Mouse (Mus musculus) right cerebral cortex, postnatal 4 days (tissue): Measurements from ENCODE around the gene Ager.

Experiments
- DNase-seq: peaks from one replicate; pipeline ENCODE4 v3.0.0-alpha.2; 2022

The Ager gene

DNA sequence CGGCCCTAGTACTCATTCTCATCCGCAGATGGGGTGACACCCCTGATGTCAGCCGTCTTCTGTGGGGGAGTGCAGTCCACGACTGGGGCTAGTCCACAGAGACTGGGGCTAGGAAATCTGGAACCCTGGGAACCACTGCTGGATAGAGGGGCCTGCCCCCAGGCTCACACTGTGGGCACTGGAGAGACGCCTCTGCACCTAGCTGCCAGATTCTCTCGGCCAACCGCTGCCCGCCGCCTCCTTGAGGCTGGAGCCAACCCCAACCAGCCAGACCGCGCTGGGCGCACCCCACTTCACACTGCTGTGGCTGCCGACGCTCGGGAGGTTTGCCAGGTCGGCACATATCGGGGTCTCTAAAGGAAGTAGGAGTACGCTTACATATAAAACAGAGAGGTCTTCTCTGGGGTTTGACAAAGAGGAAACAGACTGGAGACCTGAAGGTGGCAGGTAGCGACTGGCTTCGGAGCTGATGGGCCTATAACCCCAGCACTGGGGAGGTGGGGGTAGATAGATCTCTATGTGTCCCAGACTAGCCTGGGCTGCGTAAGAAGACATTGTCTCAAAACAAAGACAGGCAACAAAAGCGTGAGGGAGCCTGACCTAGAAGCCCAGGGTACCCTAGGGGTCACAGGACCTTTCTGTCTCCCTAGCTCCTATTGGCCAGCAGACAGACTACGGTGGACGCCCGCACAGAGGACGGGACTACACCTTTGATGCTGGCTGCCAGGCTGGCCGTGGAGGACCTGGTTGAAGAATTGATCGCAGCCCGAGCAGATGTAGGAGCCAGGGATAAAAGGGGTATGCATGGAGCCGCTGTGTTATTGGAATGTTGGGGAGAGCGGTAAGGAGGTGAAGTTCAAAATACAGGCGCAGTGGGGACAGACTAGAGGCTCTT, 11.5 kb upstream of the Ager start:
- DNase-seq, result no peak

GRCm38 (mm10) chr17:34586796-34587422, 10.8 kb upstream of the Ager start:
- DNase-seq, result peak; percentile 89

DNA sequence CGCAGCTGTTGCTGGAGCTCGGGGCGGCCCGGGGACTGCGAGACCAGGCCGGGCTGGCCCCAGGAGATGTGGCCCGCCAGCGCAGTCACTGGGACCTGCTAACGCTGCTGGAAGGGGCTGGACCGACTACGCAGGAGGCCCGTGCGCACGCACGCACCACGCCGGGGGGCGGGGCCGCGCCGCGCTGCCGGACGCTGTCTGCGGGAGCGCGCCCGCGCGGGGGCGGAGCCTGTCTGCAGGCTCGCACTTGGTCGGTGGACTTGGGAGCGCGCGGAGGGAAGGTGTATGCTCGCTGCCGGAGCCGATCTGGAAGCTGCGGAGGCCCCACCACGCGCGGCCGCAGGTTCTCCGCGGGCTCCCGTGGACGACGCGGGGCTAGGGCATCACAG, 10.2 kb upstream of the Ager start:
- peak; percentile 97 for DNase-seq

DNA sequence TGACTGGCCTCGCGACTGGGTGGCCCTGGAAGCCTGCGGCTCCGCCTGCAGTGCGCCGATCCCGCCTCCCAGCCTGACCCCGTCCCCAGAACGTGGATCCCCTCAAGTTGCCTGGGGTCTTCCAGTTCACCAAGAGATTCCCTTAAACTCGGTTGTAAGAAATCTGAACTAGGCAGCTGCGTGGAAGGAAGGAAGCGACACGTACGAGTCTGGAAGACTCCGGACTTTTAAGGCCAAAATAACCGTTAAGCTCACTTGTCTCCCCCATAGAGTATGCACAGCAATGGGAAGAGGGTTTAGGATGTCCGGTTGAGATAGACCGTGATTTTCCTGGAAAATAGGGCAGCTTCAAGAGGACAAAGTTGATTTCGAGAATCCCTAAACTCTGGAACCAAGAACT, 9.8 kb upstream of the Ager start:
- DNase-seq, result no peak

- DNase-seq, result no peak
Measured at GRCm38 (mm10) chr17:34588767-34589166, 8.9 kb upstream of the Ager start.

GRCm38 (mm10) chr17:34589206-34589605, 8.5 kb upstream of the Ager start:
- DNase-seq, result no peak

DNA sequence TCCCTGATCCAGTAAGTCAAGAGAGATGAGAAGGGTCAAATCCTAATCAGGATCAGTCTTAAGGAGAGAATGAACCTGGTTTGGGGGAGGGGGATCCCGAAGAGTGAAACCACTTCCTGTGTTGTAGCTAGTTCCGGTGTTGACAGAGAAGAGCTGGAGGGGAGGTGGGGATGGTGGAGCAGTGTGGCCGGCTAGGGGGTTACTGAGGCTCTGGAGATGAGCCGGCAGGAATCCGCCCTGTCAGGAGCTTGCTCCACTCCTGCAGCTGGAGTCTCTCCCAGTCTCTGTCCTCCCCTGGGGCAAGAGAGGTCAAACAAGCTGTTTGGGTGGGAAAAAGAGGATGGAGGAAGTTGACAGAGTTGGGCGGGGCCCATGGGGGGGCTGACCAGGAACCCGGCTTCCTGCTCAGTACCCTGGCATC, 8.0 kb upstream of the Ager start, which contains the start of gene Gpsm3:
TSS of gene Gpsm3 (plus strand) at position 126 of the 421 bp plus-strand sequence.
- DNase-seq, result no peak

DNA sequence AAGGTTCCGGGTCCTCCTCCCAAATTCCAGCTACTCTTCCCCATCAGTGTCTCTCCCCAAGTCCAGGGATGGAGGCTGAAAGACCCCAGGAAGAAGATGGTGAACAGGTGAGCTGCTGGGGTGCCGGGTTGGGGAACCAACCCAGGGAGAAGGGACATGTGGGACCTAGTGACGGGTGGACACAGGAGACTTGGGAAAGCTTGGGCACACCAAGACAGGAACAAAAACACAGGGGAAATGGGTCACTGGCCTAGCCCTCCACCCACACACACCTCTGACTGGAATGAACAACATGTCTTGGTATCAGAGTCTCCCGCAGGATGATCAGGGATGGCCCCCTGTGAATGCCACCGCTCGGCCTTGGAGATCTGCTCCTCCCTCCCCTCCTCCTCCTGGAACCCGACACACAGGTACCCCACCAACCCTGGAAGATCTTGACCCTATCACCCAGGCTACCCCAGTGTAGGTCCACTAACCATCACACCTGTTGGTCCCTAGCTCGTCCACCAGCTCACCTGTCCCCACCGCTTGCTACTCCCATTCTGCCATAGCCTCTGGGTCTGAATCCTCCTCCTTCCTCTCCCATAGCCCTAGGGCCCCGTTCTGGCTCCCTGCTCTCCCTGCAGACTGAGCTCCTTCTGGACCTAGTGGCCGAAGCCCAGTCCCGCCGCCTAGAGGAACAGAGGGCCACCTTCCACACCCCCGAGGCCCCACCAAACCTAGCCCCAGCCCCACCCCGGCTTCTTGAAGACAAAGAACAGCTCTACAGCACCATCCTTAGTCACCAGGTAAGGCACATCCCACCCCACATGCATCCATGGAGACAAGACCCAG, 7.3 kb upstream of the Ager start:
- DNase-seq, result no peak

DNA sequence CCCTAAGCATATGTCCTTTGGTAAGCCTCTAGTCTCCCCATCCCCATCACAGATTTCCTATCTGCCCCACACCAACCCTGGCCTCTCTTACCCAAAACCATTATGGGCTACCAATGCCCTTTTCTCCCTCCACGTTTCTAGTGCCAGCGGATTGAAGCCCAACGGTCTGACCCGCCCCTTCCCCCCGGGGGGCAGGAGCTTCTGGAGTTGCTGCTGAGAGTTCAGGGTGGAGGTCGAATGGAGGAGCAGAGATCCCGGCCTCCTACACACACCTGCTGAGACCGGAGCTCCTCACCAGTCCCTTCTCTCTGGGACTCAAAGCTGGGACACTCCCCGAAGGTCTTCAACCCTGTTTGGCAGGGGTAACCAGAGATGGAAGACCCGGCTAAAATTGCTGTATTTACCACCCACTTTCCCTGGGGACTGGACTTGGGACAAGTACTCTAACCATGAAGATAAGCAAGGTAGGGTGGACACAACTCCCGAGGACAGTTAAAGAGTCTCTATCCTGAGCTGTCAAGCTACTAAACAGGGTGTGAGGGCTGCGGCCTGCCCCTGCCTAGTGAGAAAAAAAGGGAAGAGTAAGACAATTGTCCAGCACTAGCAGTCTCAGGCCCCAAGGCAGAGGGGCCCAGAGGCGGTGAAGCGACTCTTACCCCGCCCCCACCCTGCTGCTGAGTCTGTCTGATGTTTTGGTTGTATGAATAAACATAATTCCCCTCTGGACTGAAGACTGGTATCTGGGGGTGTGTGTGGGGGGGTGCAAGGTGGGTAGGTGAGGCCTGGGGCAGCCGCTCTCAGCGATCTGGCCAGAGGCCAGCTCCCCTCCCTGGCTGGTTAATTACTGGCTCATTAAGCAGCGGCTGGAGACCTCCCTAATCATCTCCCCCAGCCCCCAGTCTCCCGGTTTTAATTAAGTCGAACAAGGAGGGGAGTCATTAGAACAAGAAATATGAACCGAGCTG, 6.4 kb upstream of the Ager start, which contains the start of gene Pbx2:
TSS of gene Pbx2 (plus strand) at position 238 of the 965 bp plus-strand sequence.
- DNase-seq, result no peak

GRCm38 (mm10) chr17:34591994-34592375, 5.7 kb upstream of the Ager start:
- DNase-seq, result peak; percentile 97

- peak; percentile 56 for DNase-seq
Measured at GRCm38 (mm10) chr17:34592581-34593549, 4.8 kb upstream of the Ager start.

DNA sequence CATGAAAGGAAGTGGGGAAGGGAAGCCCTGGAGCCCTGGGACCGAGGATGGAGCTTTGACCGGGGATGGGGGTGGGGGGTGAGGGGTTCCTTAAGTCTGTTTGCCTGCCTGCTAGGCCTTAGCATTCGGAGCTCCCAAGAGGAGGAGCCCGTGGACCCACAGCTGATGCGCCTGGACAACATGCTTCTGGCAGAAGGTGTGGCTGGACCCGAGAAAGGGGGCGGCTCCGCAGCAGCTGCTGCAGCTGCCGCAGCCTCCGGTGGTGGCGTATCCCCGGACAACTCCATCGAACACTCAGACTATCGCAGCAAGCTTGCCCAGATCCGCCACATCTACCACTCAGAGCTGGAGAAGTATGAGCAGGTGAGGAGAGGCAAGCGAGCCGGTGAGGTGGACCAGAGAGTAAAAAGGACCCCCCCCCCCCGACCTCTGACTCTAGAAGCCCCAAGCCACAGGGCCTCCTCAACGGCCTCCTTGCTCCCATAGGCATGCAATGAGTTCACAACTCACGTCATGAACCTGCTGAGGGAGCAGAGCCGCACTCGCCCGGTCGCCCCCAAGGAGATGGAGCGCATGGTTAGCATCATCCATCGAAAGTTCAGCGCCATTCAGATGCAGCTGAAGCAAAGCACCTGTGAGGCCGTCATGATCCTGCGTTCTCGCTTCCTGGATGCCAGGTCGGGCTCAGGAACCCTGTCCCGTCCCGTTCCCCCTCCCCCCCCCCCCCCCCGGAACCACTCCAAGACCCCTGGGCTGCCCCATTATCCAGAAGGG, 3.7 kb upstream of the Ager start:
- no peak for DNase-seq

DNA sequence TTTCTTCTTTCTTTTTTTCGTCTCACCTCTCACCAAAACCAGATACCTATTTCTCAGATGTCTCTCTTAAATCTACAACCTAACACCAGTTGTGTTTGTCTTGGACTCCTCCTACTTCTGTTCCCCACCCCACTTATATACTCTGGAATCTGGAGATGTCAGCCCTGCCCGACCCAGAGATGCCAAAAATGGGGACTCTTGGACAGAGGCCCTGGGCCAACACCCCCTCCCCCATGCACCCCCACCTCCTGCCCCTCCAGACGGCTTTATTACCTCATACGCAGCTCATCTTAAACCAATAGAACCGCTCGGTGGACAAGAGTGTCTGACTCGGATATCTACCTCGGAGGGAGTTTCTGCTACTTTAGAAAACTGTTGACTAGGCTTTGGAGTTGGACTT, 1.6 kb upstream of the Ager start:
- no peak for DNase-seq

DNA sequence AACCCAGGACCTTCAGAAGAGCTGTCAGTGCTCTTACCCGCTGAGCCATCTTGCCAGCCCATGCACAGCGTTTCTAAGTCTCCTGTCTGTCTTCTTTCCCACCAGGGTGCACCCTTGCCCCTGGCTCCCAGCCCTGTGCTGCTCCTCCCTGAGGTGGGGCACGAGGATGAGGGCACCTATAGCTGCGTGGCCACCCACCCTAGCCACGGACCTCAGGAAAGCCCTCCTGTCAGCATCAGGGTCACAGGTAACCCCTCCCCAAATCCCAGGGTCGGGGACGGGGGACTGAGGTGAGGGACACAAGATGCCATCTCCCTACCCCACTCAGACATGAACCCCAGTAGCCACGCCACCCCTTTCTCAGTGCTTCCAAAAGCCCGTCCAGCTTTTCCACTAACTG, 2.2 kb downstream of the Ager start:
- DNase-seq, result no peak

GRCm38 (mm10) chr17:34601796-34602195, 4.1 kb downstream of the Ager start:
- DNase-seq, result no peak

GRCm38 (mm10) chr17:34603375-34604060, 5.9 kb downstream of the Ager start, which contains the start of gene Rnf5:
Rnf5 (minus strand) TSS chr17:34603690.
- peak; percentile 98 for DNase-seq

DNA sequence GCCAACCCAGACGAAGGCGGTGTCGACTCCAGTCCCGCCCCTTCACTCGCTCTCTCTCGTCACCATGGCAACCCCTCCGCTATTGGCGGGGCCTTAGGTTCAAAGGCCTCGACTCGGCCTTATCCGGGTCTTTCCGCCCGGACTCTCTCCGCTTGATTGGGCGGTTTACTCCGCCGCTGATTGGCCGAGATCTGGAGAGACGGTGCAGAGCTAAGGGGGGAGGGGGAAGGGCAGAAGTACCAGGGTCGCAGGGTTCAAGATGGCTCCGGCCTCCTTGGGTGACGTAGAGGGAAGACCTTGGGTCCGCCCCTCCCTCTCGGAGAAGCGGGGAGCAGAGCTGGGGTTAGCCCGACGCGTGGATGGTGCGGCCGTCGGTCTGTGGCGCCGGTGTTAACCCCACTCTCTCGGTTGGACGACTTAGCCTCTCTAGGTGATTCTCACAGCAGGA, 6.4 kb downstream of the Ager start, which contains the start of gene Agpat1:
TSS of gene Agpat1 (plus strand) at position 202 of the 448 bp plus-strand sequence.
- DNase-seq, result peak; percentile 94

DNA sequence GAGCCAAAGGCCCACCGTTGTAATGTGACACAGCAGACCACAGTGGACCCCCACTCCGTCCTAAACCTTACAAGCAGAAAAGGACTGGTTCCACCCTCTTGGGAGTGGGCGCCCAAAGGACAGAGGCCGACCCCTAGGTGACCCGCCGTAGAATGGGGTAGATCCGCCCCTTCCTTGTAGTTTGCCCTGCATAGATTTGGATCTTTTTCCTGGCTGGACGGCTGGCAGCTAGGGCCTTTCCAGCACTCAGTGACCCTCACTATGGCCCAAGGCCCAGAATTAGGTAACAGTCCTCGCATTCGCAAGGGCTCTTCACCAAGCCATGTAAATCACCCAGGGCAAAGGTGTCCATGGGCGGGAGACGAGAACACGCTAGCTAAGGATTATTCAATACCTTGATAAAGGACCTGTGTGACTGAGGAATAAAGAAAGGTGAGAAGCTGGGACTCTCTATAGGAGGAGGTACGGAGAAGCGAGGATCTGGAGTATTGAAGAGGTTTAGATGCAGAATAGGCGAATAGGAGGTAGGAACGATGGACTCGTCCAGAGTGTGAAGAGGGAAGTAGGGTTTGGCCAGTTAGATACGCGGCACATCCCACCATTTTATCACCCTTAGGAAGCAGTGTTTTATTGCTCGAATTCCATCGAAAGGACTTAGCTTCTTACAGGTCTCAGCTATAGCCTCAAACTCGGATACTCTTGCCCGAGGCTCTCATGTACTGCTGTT, 7.0 kb downstream of the Ager start:
- DNase-seq, result no peak
